Mouse (Mus musculus): ENCODE results near the gene Kcnj2. TPM values are rescaled to one million over a fixed set of nuclear protein-coding genes. Genes with fewer than 3 reads are reported as not detected.

Kcnj2 gene
- polyA plus RNA-seq, 1 experiment from 2014 or later = 1.3 TPM

- no peaks in the 10 kb centered on the region for H3K9me3 ChIP-seq
- no peak overlapping the region for H3K9ac ChIP-seq
- H3K4me1 ChIP-seq = no peaks in the 10 kb centered on the region
- H3K27me3 ChIP-seq (replicated peaks) = no peaks in the 10 kb centered on the region
- H3K36me3 ChIP-seq = no peaks in the 10 kb centered on the region
- no peak overlapping the region for H3K27ac ChIP-seq
- no peak overlapping the region for H3K4me3 ChIP-seq
- no peak for ATAC-seq (ENCODE audit: low FRiP score, low read depth)
- no peak overlapping the region for H3K4me2 ChIP-seq (replicated peaks)
- 87% methylated on average over 2 of the region's 2 CpGs for WGBS
These were observed 34.2 kb downstream of the Kcnj2 start for GRCm38 (mm10) chr11:111100131-111100530.

- ATAC-seq (ENCODE audit: low FRiP score, low read depth) = no peak
- H3K27ac ChIP-seq = no peak overlapping the region
- H3K4me3 ChIP-seq = no peak overlapping the region
- H3K27me3 ChIP-seq (replicated peaks) = no peaks in the 10 kb centered on the region
- H3K4me1 ChIP-seq = no peaks in the 10 kb centered on the region
- H3K4me2 ChIP-seq (replicated peaks) = no peak overlapping the region
- H3K9ac ChIP-seq = no peak overlapping the region
- no peaks in the 10 kb centered on the region for H3K9me3 ChIP-seq
- WGBS = 91% methylated on average over 4 of the region's 4 CpGs
- H3K36me3 ChIP-seq = no peaks in the 10 kb centered on the region
These were observed 34.7 kb downstream of the Kcnj2 start for GRCm38 (mm10) chr11:111100651-111101050.

- H3K9me3 ChIP-seq = no peaks in the 10 kb centered on the region
- H3K9ac ChIP-seq = no peak overlapping the region
- no peak overlapping the region for H3K4me3 ChIP-seq
- no peak for ATAC-seq (ENCODE audit: low FRiP score, low read depth)
- no peaks in the 10 kb centered on the region for H3K4me1 ChIP-seq
- H3K27me3 ChIP-seq (replicated peaks) = no peaks in the 10 kb centered on the region
- H3K27ac ChIP-seq = no peak overlapping the region
- WGBS = 91% methylated on average over 9 of the region's 9 CpGs
- H3K4me2 ChIP-seq (replicated peaks) = no peak overlapping the region
- H3K36me3 ChIP-seq = no peaks in the 10 kb centered on the region
These were observed 35.7 kb downstream of the Kcnj2 start for GRCm38 (mm10) chr11:111101620-111102176.

- 88% methylated on average over 2 of the region's 2 CpGs for WGBS
- H3K36me3 ChIP-seq = no peaks in the 10 kb centered on the region
- no peaks in the 10 kb centered on the region for H3K9me3 ChIP-seq
- no peak overlapping the region for H3K4me2 ChIP-seq (replicated peaks)
- no peak overlapping the region for H3K4me3 ChIP-seq
- no peak overlapping the region for H3K27ac ChIP-seq
- H3K4me1 ChIP-seq = no peaks in the 10 kb centered on the region
- no peak for ATAC-seq (ENCODE audit: low FRiP score, low read depth)
- no peak overlapping the region for H3K9ac ChIP-seq
- H3K27me3 ChIP-seq (replicated peaks) = no peaks in the 10 kb centered on the region
These were observed 38.5 kb downstream of the Kcnj2 start for GRCm38 (mm10) chr11:111104422-111104821.

- Histone ChIP-seq H3K4me2 (replicated peaks) (no peak overlapping the region), H3K4me3 (no peak overlapping the region), H3K27me3 (replicated peaks) (no peaks in the 10 kb centered on the region), H3K36me3 (no peaks in the 10 kb centered on the region), H3K9me3 (no peaks in the 10 kb centered on the region), H3K9ac (no peak overlapping the region), H3K27ac (no peak overlapping the region), H3K4me1 (no peaks in the 10 kb centered on the region)
- no peak for ATAC-seq (ENCODE audit: low FRiP score, low read depth)
- 68% methylated on average over 9 of the region's 9 CpGs for WGBS
These were observed 42.2 kb downstream of the Kcnj2 start for GRCm38 (mm10) chr11:111108130-111108529.

- WGBS = 57% methylated on average over 9 of the region's 9 CpGs
- H3K27ac ChIP-seq = no peak overlapping the region
- H3K4me2 ChIP-seq (replicated peaks) = no peak overlapping the region
- no peaks in the 10 kb centered on the region for H3K36me3 ChIP-seq
- no peaks in the 10 kb centered on the region for H3K4me1 ChIP-seq
- no peak overlapping the region for H3K4me3 ChIP-seq
- H3K27me3 ChIP-seq (replicated peaks) = no peaks in the 10 kb centered on the region
- no peaks in the 10 kb centered on the region for H3K9me3 ChIP-seq
- ATAC-seq (ENCODE audit: low FRiP score, low read depth) = no peak
- no peak overlapping the region for H3K9ac ChIP-seq
These were observed 55.5 kb downstream of the Kcnj2 start for GRCm38 (mm10) chr11:111121514-111121913.

GRCm38 (mm10) chr11:111123324-111123723 is 57.4 kb downstream of the Kcnj2 start:
- 59% methylated on average over 4 of the region's 4 CpGs for whole genome bisulfite sequencing
- ATAC-seq (ENCODE audit: low FRiP score, low read depth) = no peak

GRCm38 (mm10) chr11:111125963-111126362 is 60.0 kb downstream of the Kcnj2 start:
- H3K9ac ChIP-seq = no peak overlapping the region
- no peaks in the 10 kb centered on the region for H3K9me3 ChIP-seq
- H3K27ac ChIP-seq = no peak overlapping the region
- no peak overlapping the region for H3K4me2 ChIP-seq (replicated peaks)
- H3K4me3 ChIP-seq = no peak overlapping the region
- H3K4me1 ChIP-seq = no peaks in the 10 kb centered on the region
- no peaks in the 10 kb centered on the region for H3K27me3 ChIP-seq (replicated peaks)
- 94% methylated on average over 5 of the region's 5 CpGs for WGBS
- no peak for ATAC-seq (ENCODE audit: low FRiP score, low read depth)
- no peaks in the 10 kb centered on the region for H3K36me3 ChIP-seq

More at GRCm38 (mm10) chr11:111123324-111123723, 57.4 kb downstream of the Kcnj2 start:
- Histone ChIP-seq H3K9ac (no peak overlapping the region), H3K4me2 (replicated peaks) (no peak overlapping the region), H3K9me3 (no peaks in the 10 kb centered on the region), H3K36me3 (no peaks in the 10 kb centered on the region), H3K27ac (no peak overlapping the region), H3K4me3 (no peak overlapping the region), H3K4me1 (no peaks in the 10 kb centered on the region), H3K27me3 (replicated peaks) (no peaks in the 10 kb centered on the region)

Other genes starting within 250 kb of the Kcnj2 start
- 0.06 TPM in 1 of 2 replicates, not detected in the other for gene Kcnj16, start 98.1 kb upstream of the Kcnj2 start, polyA plus RNA-seq (2016; fragmentation: Nextera tagmentation; extraction: Ambion mirVana)